Mouse (Mus musculus) duodenum, adult 2 months (tissue): Measurements from ENCODE around the gene Bcl9l. TPM values are rescaled to one million over a fixed set of nuclear protein-coding genes. Genes with fewer than 3 reads are reported as not detected.

Experiments used
- polyA plus RNA-seq: library from polyadenylated mRNA; depleted of rRNA; stranded (reverse); fragments of >200 nt; gene quantifications from 2 replicates; pipeline ENCODE4 v1.2.3, GENCODE M21; 2012; ENCODE audit warnings: low replicate concordance; rRNA removed

The Bcl9l gene
- 29.3 and 33.5 TPM in 2 replicates for polyA plus RNA-seq

DNA sequence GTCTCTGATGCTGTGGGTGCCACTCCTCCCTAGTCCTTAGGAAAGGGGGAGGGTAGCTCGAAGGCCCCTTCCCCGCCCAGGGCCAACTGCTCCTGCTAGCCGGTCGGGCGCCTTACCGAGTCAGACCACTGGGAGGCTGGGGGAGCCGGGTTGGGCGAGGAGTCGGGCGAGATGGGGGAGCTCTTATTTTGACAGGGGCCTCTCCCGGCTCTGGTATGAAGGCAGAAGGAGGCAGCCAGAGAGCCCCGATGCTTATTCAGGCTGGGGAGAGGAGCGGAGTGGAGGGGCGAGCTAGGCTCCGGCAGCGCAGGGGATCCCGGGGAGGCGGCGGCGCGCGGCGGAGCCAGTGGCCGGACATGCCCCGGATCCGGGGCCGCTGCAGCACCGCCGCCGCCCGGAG is at the start of gene Bcl9l:
TSS of gene Bcl9l (plus strand) at position 274 of the 400 bp plus-strand sequence.

DNA sequence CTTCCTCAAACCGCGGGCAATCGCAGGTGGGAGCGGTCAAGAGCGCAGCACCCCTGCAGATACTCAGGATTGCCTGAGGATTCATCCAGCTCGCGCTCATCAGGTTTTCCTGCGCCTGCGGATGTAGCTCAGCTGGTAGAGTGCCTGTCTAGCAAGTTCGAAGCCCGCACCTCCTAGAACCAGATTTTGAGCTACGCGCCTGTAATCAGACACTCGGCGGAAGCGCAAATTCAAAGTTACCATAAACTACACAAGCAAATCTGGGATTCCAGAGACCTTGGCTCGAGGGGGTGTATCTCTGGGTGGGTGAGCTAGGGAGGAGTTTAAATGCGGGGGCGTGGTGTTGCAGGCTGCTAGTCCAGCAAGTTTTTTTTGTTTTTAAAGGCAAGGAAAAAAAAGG is 41.7 kb upstream of the Bcl9l start, which contains the start of gene Foxr1:
TSS of gene Foxr1 (minus strand) at position 176 of the 400 bp plus-strand sequence.

DNA sequence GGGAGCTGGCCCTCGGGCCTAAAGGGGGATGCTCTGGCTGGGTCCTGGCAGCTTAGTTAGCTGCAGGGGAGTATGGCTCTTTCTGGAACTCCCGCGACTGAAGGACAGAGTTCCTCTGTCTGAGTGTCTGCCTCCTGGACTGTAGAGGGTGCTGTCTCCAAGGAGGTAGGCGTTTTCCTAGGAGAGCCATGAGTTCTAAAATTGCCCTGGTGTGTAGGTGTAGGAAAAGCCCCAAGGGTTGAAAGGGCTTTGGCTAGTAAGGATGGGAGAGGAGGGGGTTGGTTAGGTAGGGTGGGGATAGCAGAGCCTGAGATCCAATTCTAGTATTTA is 27.8 kb upstream of the Bcl9l start, which contains the start of gene Upk2:
TSS of gene Upk2 (minus strand) at position 86 of the 330 bp plus-strand sequence.

Other genes with a start within 250 kb of the Bcl9l start
- 3.6 and 3.9 TPM in 2 replicates for gene Cbl, start 248.8 kb upstream of the Bcl9l start, polyA plus RNA-seq
- gene Ccdc153, start 242.1 kb upstream of the Bcl9l start, polyA plus RNA-seq = not detected in 2 replicates
- 10.0 and 25.1 TPM in 2 replicates for gene Pdzd3, start 231.4 kb upstream of the Bcl9l start, polyA plus RNA-seq
- 4.2 and 5.8 TPM in 2 replicates for gene Nlrx1, start 214.2 kb upstream of the Bcl9l start, polyA plus RNA-seq
- 1.6 and 1.7 TPM in 2 replicates for gene Abcg4, start 194.2 kb upstream of the Bcl9l start, polyA plus RNA-seq
- gene Hinfp, start 177.2 kb upstream of the Bcl9l start, polyA plus RNA-seq = 14.2 and 16.9 TPM in 2 replicates
- 158 and 249 TPM in 2 replicates for gene C2cd2l, start 162.5 kb upstream of the Bcl9l start, polyA plus RNA-seq
- gene Dpagt1, start 156.8 kb upstream of the Bcl9l start, polyA plus RNA-seq = 40.0 and 42.8 TPM in 2 replicates
- 134 and 260 TPM in 2 replicates for gene H2afx, start 148.1 kb upstream of the Bcl9l start, polyA plus RNA-seq
- 35.1 and 44.5 TPM in 2 replicates for gene Hmbs, start 138.6 kb upstream of the Bcl9l start, polyA plus RNA-seq
- 13.9 and 17.1 TPM in 2 replicates for gene Vps11, start 121.2 kb upstream of the Bcl9l start, polyA plus RNA-seq
- 42.8 and 52.8 TPM in 2 replicates for gene Hyou1, start 103.3 kb upstream of the Bcl9l start, polyA plus RNA-seq
- gene Slc37a4, start 86.0 kb upstream of the Bcl9l start, polyA plus RNA-seq = 40.0 and 85.7 TPM in 2 replicates
- 30.8 and 41.9 TPM in 2 replicates for gene Rps25, start 75.7 kb upstream of the Bcl9l start, polyA plus RNA-seq
- gene Trappc4, start 75.2 kb upstream of the Bcl9l start, polyA plus RNA-seq = 25.1 and 36.3 TPM in 2 replicates
- gene Ccdc84, start 64.3 kb upstream of the Bcl9l start, polyA plus RNA-seq = 15.0 and 16.9 TPM in 2 replicates
- not detected in 2 replicates for gene Foxr1, start 41.7 kb upstream of the Bcl9l start, polyA plus RNA-seq
- 0.22 and 0.28 TPM in 2 replicates for gene Upk2, start 27.8 kb upstream of the Bcl9l start, polyA plus RNA-seq
- gene Cxcr5, start 79.1 kb downstream of the Bcl9l start, polyA plus RNA-seq = 0.46 and 1.6 TPM in 2 replicates
- 3.0 and 3.7 TPM in 2 replicates for gene Ddx6, start 122.1 kb downstream of the Bcl9l start, polyA plus RNA-seq
- 162 and 448 TPM in 2 replicates for gene Treh, start 190.4 kb downstream of the Bcl9l start, polyA plus RNA-seq